Mouse (Mus musculus): ENCODE data around the gene Gm7029. TPM values are rescaled to one million over a fixed set of nuclear protein-coding genes. Genes with fewer than 3 reads are reported as not detected.
"Not testable (repeated sequence)": the region's sequence is repeated elsewhere in the genome, so short reads cannot be mapped to it uniquely, and the experiment has no call there.

The Gm7029 gene
- total RNA-seq (2021), result not detected
- long read RNA-seq, experiment 1, result 0 reads
- long read RNA-seq, experiment 2, result 0 reads

DNA sequence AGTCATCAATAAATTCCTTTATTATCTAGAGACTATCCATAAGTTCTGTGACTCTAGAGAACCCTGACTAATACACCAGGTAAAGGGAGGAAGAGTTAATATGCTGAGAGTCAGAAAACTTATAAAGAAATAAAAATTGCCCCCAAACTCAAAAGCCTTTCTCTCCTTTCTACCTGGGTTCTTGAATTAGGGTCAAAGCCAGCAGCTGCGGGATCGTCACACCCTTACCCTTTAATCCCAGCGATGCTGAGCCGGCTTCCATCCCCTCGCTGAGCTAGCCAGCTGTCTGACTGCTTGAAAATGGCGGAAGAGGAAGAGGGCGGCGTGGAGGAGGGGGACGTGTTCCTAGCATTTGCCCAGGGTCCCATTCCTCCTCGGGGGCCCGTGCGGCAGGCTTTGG lies at the start of gene Gm7029:
Gene Gm7029 (plus strand): TSS at position 301 of the 400 bp plus-strand sequence.
- not testable (repeated sequence) for DNase-seq (ENCODE audit: low spot score in 2 of 2)

DNA sequence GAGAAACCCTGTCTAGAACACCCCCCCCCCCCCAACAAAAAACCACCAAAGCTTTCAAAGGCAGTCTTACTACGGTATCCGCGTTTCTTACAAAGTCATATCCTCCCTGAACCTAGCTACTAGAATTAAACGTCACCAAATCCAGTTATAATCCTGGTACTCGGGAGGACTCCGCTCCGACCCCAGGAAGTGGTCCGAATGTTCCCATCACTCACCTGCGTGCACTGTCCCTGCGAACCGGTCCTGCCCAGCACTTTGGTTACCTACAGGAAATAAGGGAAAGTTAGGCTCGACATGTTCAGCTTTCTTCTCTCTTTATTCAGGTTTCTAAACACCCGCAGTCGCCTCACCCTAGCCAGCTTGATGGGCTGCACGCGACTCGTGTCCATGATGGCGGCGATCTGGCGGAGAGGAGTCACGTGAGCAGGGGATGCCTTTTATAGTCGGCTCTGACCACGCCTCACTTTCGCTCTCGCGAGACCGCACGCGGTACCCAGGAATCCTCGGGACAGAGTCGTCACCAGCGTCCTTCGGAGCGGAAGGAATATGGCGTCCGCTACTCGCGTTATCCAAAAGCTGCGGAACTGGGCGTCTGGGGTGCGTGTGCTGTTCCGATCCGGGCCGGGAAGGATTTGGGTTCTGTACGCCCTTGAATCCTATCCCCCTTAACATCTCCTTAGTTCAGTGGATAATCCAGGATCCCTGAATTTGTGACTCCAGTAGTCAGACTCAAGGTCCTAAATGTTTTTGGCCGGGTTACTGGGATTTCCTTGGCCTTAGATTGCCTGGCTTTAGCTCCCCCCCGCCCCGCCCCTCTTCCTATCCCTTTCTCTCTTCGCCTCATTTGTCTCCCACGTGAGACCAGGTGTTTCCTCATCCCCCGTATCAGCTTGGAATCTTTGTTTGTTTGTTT lies 49.3 kb upstream of the Gm7029 start, which contains the start of the genes Rps28 and Ndufa7:
Gene Rps28 (minus strand): TSS at position 479 of the 913 bp plus-strand sequence.
Gene Ndufa7 (plus strand): TSS at position 489 of the 913 bp plus-strand sequence.
- DNase-seq (ENCODE audit: low spot score in 2 of 2), result peak; percentile 94 to 98

DNA sequence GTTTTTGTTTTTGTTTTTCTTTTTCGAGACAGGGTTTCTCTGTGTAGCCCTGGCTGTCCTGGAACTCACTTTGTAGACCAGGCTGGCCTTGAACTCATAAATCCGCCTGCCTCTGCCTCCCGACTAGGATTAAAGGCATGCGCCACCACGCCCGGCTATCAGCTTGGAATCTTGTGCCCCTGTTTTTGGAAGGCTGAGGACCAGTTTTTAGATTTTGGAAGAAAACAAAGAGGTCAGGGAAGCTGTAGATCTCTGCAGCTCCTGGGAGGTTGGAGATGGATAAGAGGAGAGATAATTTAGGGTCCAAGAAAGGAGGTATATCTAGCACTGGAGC lies 48.7 kb upstream of the Gm7029 start:
- not testable (repeated sequence) for DNase-seq (ENCODE audit: low spot score in 2 of 2)

DNA sequence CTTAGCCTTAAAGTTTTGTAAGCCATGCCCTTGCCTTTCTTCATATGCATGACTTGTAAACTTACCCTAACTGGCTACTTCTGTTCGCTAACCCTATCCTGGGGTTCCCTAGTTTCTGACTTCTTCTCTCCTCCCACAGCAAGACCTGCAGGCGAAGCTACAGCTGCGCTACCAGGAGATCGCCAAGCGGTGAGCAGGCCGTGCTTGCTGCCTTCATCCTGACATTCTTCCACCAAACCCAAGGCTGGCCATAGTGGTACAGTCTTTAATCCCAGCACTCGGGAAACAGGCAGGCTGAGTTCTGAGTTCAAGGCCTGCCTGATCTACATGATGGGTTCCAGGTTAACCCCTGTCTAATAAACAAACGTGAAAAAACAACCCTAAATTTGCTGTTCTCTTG lies 48.2 kb upstream of the Gm7029 start:
- no peak for DNase-seq (ENCODE audit: low spot score in 2 of 2)

DNA sequence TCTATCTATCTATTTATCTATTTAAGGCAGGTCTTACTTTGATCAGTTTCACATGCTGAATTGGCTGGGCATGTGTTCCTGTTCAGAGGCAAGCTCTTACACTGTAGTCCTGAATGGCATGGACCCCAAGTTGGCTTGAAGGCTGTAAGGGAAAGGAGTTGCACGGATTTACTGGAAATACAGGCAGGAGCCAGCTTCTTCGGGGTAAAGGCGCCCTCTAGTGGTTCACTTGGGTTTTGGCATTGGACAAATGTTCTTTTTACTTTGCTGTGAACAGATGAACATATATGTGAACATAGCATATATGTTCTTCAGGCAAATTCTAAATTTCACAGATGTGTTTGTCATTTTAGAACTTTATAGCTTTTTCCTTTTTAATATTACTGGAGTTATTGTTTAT lies 46.8 kb upstream of the Gm7029 start:
- peak; percentile 43 to 62 for DNase-seq (ENCODE audit: low spot score in 2 of 2)

DNA sequence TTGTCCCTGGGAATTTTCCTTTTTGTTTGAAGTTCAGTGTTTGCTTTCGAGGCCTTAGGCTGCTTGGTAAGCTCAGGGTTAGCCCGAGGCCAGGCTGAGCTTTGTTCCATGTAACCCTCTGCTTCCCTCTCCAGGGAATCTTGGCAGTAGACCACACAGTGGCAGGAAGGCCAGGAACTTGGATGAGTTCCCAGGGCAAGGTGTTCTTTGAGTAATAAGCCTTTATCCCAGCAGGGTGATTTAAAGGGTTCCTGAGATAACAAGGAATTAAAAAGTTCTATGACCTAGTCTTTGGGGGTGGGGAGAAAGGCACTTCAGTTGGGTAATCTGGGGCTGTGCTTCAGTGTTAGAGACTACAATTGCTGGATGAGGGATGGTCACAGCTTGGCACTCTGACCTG lies 44.7 kb upstream of the Gm7029 start:
- no peak for DNase-seq (ENCODE audit: low spot score in 2 of 2)

DNA sequence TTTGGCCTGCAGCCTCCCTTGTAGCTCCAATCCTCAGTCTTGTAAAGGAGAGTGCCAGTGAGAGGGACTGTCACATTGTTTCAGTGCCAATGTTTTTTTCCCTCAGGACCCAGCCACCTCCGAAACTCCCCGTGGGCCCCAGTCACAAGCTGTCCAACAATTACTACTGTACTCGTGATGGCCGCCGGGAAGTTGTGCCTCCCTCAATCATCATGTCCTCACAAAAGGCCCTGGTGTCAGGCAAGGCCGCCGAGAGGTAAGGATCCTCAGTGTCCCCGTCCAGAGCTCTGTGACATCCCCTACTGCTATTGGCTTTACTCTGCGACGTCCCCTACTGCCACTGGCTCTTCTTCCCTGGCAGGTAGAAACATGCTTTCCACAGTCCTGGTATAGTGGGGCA lies 44.1 kb upstream of the Gm7029 start:
- no peak for DNase-seq (ENCODE audit: low spot score in 2 of 2)

DNA sequence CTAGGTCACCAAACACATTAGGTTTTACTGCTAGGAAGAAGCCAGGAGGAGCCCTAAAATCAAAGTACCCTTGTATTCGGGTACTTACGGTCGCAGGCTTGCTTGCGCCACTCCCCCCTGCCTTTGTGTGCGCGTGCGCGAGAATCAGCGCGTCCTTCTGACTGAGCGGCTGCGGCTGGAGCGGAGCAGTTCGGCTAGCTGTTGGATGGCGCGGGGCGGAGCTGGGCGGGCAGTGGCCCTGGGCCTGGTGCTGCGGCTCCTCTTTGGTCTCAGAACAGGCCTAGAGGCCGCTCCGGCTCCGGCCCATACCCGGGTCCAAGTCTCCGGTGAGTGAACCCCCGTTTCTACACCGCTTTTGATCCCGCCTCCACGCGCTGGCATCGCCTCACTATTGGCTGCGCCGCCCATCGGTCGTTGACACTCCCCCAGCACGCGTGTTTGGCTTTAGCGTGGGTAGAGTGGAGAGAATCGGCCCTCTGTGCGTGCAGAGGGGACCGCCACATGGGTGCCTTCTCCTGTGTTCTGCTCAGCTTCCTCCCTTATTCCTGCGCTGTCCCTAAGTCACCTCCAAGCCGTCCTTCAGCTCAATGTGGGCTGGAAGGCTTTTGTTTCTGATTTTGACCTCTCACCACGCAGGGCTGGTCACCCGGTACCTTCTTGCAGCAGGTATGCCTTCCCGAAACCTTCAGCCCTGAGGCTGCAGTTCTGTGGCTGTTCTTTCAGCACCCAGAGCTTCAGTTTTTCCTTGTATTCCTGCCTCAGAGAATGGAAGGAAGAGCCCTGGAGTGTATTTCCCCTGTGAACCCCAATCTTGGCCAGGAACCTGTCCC lies 30.5 kb upstream of the Gm7029 start, which contains the start of gene Cd320:
Gene Cd320 (plus strand): TSS at position 126 of the 830 bp plus-strand sequence.
- DNase-seq (ENCODE audit: low spot score in 2 of 2), result peak; percentile 81 to 91

DNA sequence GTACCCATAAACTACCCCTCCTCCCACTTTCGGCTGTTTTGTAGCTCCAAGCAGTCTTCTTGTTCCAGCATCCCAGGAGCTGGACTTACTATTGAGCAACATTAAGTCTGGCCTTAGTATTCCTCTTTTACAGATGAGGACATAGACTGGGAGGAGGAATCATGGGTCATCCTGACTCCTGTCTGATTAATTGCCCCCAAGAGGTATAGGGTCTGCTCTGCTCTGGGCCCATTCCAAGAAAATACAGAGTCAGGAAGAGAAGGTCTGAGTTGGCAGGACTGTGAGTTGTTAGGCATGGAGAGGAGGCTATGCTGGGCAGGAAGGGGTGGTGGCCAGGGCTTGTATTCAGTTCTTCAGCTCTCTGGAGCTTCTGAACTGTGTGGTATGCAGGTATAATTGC lies 29.4 kb upstream of the Gm7029 start:
- no peak for DNase-seq (ENCODE audit: low spot score in 2 of 2)

DNA sequence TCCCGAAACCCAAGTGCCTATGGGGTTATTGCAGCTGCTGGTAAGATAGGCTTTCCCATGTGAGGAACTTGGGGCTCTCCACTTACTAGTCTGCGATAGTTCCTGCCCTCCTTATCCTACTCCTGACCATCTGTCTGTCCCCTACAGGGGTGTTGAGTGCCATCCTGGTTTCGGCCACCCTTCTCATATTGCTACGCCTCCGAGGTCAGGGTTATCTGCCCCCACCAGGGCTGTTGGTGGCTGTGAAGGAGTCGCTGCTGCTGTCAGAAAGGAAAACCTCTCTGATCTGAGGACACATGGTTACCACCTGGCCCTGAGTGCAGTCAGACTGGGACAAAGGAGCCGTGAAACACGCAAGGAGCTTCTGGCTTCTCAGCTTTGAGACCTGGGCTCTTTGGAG lies 25.5 kb upstream of the Gm7029 start:
- no peak for DNase-seq (ENCODE audit: low spot score in 2 of 2)

DNA sequence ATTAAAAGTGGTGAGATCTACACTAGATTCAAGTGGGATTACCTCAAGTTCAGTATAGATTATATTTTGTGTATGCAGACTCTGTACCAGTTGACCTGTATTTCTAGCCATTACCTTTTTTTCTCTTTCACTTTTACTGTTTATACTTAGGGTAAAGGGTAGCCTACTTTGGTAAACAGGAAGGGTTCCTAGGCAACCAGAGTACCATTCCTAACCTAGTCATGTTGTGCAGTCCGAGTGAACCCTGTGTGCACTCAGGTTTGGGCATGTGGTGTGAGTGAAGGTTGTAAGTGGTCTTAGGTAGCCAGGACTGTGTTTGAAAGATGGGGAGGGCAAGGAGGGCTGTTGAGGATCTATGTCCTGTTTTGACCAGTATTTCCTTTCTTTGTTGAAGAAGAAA lies 22.3 kb upstream of the Gm7029 start:
- no peak for DNase-seq (ENCODE audit: low spot score in 2 of 2)

DNA sequence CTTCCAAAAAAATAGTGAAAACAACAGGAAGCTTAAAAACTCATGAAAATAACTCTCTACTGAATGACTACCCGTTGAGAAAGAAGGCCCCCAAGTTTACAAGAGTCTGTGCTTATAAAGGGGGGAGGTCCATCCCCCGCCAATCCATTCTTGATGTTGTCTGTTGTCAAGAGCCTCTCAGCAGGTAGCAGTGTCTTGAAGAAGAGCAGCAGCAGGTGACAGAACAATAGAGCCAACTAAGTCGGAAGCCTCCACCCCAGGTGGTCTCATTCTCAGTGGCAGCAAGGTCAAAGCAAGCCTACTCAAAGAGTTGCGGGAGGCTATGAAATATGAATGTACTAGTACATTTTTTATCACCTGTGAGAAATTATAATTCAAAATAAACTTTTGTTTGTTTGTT lies 15.8 kb upstream of the Gm7029 start:
- DNase-seq (ENCODE audit: low spot score in 2 of 2), result no peak

DNA sequence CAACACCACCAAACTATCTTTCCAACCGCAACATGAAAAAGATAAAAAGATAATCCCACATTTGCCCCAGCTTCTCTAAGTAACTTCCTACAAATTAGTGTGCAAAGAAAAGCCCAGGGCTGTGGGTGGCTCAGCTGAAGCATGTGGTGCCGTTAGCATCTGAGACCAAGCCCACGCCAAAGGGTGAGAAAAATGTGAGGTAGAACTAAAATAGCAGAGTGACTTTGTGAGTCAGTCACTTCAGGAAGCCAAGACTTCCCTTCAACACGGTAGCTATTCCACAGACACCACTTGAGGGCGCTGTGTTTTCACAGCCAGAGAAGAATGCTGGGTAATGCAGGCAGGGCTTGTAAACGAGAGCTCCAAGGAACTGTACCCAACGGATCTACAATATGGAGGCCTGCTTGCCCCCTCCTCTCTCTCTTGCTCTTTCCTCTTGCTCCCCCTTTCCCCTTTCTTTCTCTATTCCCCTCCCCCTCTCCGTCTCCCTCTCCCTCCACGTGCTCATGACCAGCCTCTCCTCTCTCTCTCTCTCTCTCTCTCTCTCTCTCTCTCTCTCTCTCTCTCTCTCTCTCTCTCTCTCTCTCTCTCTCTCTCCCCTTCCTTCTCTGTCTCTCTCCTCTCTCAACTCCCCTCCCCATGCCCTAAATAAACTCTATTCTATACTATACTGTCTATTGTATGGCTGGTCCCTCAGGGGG lies 8.2 kb upstream of the Gm7029 start:
- DNase-seq (ENCODE audit: low spot score in 2 of 2), result no peak

DNA sequence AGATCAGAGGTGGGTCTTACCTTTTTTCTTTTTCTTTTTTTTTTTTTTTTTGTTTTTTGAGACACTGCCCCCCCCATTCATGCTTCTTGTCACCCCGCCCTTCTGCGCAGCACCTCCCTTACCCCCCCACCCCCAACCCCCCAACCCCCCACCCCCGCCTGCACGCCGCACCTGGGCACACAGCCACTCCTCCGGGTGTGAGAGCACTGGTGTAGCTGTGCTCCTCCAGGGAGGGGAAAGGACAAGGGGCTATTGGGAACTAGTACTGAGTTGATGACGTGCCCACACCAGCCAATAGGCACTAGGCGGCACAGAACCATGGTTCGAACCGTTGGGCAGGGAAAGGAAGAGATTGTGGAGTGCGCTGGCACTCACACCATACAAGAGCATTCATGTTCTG lies 774 bp downstream of the Gm7029 start:
- no peak for DNase-seq (ENCODE audit: low spot score in 2 of 2)

DNA sequence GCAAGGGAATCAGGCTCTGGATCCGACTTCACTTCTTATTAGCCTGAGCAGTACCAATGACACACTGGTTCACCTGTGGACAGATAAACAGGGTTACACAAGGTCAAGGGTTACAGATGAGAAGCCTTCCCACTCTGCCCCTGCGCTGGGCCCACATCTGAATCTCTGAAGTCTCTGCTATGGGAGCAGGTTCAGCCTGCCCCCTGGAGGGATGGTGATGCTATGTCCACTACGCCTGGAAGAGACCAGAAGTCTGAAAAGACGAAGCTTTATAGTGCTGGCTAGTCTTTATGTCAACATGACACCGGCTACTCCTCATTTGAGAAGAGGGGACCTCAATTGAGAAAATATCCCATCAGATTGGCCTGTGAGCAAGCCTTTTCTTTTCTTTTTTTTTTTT lies 2.2 kb downstream of the Gm7029 start:
- DNase-seq (ENCODE audit: low spot score in 2 of 2), result not testable (repeated sequence)

DNA sequence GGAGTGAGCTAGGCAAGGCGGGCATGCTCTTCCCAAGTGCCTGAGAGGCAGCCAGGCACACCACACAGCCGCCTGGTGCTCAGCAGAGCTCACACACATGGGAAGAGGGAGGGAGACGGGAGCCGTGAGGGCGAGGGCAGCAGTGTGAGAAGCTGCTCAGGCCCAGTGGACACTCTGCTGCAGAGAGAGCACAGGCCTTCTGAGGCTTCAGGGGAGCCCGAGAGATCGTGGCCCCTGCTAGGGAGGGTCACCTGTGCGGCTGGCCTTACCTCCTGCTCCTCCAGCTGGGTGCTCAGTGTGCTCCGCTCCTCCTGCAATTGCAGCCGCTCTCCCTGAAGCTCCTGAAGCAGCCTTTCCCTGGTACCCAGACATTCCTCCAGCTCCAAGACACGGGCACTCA lies 10.7 kb downstream of the Gm7029 start:
- not testable (repeated sequence) for DNase-seq (ENCODE audit: low spot score in 2 of 2)

DNA sequence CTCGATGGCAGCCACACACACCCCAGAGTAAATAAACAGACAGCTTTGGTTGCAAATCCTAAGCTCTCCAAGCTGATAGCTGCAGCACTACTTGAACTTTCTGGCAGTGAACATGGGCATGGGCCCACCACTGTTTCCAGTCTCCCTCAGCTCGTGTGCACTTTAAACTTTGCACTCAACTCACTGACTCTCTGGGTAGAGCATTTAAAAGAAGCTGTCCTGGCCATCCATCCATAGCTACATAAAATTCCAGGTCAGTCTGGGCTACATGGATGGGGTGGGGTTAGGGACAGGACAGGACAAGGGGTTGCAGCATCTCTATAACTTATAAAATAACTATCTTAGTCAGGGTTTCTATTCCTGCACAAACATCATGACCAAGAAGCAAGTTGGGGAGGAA lies 14.2 kb downstream of the Gm7029 start:
- DNase-seq (ENCODE audit: low spot score in 2 of 2), result not testable (repeated sequence)

DNA sequence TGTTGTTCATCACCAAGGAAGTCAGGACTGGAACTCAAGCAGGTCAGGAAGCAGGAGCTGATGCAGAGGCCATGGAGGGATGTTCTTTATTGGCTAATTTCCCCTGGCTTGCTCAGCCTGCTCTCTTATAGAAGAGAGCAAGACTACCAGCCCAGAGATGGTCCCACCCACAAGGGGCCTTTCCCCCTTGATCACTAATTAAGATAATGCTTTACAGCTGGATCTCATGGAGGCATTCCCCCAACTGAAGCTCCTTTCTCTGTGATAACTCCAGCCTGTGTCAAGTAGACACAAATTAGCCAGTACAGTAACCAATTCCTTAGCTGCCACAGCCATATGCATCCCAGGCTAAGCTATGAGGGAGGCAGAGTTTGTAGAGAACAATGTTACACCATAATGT lies 14.6 kb downstream of the Gm7029 start:
- not testable (repeated sequence) for DNase-seq (ENCODE audit: low spot score in 2 of 2)

DNA sequence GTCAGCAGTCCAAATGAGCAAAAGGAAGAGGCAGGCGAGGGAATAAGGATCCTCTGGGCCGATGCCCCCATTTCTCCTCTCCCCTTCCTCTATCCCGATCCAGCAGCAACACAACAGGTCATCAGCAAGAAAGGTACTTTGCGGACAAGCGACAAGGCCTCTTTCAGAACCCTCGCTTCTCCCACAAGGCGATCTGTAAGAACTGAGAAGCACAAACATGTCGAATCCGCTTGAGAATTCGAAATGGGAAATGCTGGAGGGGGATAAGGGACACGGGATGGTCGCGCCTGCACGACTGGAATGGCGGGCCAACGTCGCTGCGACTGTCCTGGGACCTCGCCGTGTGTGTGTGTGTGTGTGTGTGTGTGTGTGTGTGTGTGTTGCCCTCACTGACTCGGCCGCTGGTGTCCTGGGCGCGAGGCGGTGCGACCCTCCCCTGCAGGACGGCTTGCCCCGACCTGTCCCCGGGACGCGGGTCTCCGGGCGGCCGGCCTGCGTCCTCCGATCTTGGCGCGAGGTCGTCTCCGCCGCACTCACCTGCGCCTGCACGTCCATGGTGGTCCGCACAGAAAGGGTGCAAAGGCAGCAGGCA lies 16.4 kb downstream of the Gm7029 start:
- not testable (repeated sequence) for DNase-seq (ENCODE audit: low spot score in 2 of 2)

DNA sequence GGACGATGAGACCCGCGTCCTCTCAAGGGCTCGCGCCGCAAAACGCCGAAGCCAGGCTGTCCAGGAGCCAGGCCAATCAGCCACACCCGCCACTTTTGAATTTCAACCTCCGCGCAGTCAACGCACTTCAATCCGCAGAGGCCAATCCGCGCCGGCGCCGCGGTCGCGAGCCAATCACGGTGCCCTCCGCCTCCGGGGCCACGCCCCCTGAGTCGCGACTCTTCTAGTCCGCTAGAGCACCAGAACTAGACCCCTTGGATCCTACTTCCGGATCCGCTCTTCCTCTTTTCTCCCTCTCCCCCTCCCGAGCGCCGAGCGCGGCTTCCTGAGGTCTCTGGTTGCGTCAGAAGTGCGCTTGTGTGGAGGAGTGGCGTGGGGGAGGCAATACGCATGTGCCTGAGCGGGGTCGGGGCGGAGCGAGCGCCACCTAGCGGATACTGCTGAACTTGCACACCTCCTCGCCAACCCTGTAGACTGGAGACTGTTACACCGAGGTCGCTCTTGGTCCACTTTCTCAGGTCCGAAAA lies 17.0 kb downstream of the Gm7029 start, which contains the start of gene Kifc1:
Gene Kifc1 (minus strand): TSS at position 129 of the 527 bp plus-strand sequence.
- DNase-seq (ENCODE audit: low spot score in 2 of 2), result peak; percentile 97 to 99

All from gastrocnemius, postnatal 4 days (tissue).